Mouse (Mus musculus) liver, embryonic 14.5 days (tissue): Measurements from ENCODE around the gene Ces1e.

Experiments used
- CTCF ChIP-seq: IDR thresholded peaks from 2 replicates; pipeline ENCODE4 v1.5.1; 2016; ENCODE audit warnings: antibody characterized with exemption, low read depth, control low read depth
- EP300 ChIP-seq: IDR thresholded peaks from 2 replicates; pipeline ENCODE4 v1.6.1; 2016; ENCODE audit warnings: antibody characterized with exemption, low read depth

- TF ChIP-seq CTCF = no peak
- no peak for TF ChIP-seq EP300
Observed at GRCm38 (mm10) chr8:93273321-93273720, 43.9 kb upstream of the Ces1e start.
